Mouse (Mus musculus) bone marrow macrophage, adult 2 months (primary cell): ENCODE measurements at regions not wholly inside any gene's neighbourhood (a gene's known extent, or its start where the extent isn't known, plus 50 kb on each side); places are given as distances from the start of the nearest gene placed in this dataset.

Experiments used
- CTCF ChIP-seq: IDR thresholded peaks from 2 replicates; pipeline ENCODE4 v1.5.1; 2012; ENCODE audit warnings: low read depth, mild to moderate bottlenecking, low read length, moderate library complexity
- POLR2A ChIP-seq: IDR thresholded peaks from 2 replicates; pipeline ENCODE4 v1.6.1; 2012; ENCODE audit warnings: mild to moderate bottlenecking, low read depth, low read length, borderline replicate concordance

GRCm38 (mm10) chr2:17945369-17945915, 51.3 kb downstream of the H2al2a start:
- no peak for TF ChIP-seq CTCF
- TF ChIP-seq POLR2A = no peak
